Mouse (Mus musculus) retina, embryonic 14.5 days (tissue): ENCODE results near the gene 1700012B07Rik.
A peak's percentile ranks its signal among the peaks of the same experiment; 100 is the strongest.

Experiments used
- DNase-seq: peaks from one replicate; pipeline ENCODE4 v3.0.0-alpha.2; 2015; ENCODE audit warnings: low spot score

The 1700012B07Rik gene

DNA sequence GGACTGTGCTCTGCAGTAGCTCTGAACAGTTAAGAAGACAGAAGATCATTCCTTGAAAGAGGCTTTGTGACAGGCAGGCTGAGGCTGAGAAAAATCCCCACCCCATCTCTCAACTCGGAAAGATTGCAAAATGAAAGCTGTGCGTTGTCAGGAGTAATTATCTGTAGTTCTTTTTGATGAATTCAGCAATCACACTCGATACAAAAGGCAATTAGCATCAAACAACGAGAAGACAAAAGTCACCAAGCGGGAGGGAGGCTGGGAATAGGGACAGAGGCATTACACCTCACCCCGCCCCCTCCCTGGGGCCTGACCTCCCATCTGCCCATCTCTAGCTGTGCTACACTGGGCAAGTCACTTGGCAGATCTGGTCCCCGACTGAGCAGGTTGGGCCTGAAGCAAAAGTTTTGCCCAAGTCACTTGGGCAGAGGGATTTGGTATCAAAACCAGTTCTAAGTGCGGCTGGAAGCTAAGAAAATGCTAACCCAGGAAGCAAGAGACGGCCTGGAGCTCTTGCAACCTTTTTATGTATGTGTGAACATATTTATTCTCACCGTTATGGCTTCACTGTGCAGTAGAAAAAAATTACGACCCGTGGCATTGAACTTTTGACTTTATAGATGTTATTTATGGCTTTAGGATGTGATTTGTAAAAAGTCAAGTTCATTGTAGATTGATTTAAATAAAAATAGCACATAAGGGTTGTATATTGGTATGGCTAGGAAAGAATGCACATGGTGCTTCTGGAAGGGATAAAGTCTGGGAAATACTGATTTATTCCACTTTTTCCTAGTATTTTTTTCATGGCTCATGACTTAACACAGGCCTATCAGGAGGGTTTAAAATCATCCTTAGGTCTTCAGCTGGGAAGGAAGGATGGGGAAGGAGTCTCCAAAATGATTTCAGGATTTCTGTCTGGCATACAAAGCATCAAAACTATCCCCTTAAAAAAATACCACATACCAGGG, 75.9 kb downstream of the 1700012B07Rik start:
- peak; percentile 71 for DNase-seq

DNA sequence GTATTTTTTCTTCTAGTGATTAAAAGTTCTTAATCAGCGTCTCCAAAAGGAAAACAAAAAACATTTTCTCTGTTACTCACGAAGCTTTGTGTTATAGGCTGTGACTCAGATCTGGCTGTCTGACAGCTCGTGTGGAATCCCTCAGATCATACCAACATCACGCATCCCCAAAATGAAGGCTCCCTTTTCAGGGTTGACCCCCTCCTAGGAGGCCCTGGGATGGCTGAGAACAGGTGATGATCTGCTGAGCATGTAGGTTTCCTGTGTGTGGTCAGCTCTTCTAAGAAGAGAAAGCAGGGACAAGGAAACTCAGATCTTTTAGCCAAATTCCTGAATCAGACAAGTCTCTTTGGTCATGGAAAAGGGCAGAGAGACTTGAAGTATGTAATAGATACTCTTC, 82.6 kb downstream of the 1700012B07Rik start:
- DNase-seq: no peak

DNA sequence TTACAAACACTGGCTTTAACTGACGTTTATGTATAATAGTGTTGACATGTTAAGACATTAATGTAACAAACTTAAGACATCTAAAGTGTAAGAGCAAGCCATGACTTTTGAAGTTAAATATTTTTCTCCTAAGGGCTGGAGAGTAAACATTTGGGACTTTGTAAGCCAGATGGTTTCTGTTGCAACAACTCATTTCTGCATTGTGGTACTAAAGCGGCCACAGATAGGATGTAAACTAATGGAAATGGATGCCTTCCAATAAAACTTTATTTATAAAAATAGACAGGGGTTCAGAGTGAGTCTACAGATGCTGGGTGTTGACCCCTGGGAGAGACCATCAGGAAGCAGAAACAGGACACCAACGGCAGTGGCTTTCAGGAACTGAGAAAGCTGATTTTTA, 89.9 kb downstream of the 1700012B07Rik start:
- no peak for DNase-seq
